In the genomic region with DNA sequence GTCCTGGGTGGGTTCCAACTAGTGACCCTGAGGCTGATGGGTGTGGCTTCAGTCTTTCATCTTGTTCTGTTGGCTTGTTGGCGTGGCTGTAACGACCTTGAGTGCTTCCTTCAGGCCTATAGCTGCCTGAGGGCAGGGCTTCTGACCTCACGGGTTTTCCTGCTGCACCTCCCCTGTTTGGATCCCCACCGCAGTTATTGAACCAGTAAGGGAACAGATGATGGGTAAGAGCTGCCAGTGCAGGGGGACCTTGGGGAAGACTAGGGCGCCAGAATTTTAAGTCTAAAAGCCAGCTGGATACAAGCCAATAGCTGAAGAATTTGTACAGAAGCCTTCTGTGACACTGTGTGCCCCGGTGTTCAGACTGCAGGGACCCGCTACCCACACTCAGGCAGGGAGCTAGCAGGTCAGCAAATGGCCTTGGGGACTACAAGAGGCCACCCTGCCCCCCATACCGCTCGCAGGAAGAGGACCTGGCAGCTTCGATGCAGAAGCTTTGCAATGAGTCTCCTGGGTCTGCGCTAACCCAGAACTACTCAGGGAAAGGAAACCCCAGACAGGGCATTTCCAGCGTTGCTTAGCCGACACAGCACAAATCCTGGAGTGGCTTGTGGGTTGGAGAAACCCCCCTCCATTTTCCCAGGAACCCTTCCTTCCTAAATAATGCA, we compare ENCODE assay signal across 13 mouse cellular contexts. TPM values are rescaled to one million over a fixed set of nuclear protein-coding genes. Genes with fewer than 3 reads are reported as not detected.
DNase-seq lines count a peak whose midpoint lies in the region; ATAC-seq lines count a peak whose summit lies in the region.
"Had no signal": no experiment of that assay in that cellular context is flagged by ENCODE, and none has a peak within 500 bp of the region (broad histone marks: within the 10 kb centered on the region; RNA-seq: fewer than 3 reads in every experiment).

No protein-coding gene starts in this region.

- no peaks in the 10 kb centered on the region for H3K36me3 ChIP-seq in forebrain, embryonic 11.5 days (ENCODE audit: control insufficient read depth, insufficient read depth, low read length)
- no peaks in the 10 kb centered on the region for H3K36me3 ChIP-seq in forebrain, embryonic 13.5 days (ENCODE audit: poor library complexity, severe bottlenecking)
- H3K36me3 ChIP-seq in midbrain, embryonic 11.5 days (ENCODE audit: control insufficient read depth, insufficient read depth, low read length) = no peaks in the 10 kb centered on the region
- H3K36me3 ChIP-seq in midbrain, embryonic 10.5 days = no peaks in the 10 kb centered on the region
- H3K36me3 ChIP-seq in limb, embryonic 12.5 days = no peaks in the 10 kb centered on the region
- H3K36me3 ChIP-seq in stomach, embryonic 15.5 days = no peaks in the 10 kb centered on the region
- H3K36me3 ChIP-seq: heart, embryonic 12.5 days had no signal

- WGBS in forebrain, embryonic 11.5 days = 63% methylated on average over 13 of the region's 13 CpGs
- 69% methylated on average over 13 of the region's 13 CpGs for WGBS in forebrain, embryonic 13.5 days
- WGBS in midbrain, embryonic 11.5 days = 63% methylated on average over 13 of the region's 13 CpGs
- WGBS in midbrain, embryonic 10.5 days = 71% methylated on average over 13 of the region's 13 CpGs
- WGBS in limb, embryonic 12.5 days = 35% methylated on average over 13 of the region's 13 CpGs
- WGBS in stomach, embryonic 15.5 days = 41% methylated on average over 13 of the region's 13 CpGs

- no peaks in the 10 kb centered on the region for H3K9me3 ChIP-seq in forebrain, embryonic 11.5 days (ENCODE audit: control insufficient read depth, low read length)
- no peaks in the 10 kb centered on the region for H3K9me3 ChIP-seq in forebrain, embryonic 13.5 days (replicated peaks)
- no peaks in the 10 kb centered on the region for H3K9me3 ChIP-seq in midbrain, embryonic 11.5 days (ENCODE audit: control insufficient read depth, low read length)
- no peaks in the 10 kb centered on the region for H3K9me3 ChIP-seq in midbrain, embryonic 10.5 days (replicated peaks)
- no peaks in the 10 kb centered on the region for H3K9me3 ChIP-seq in limb, embryonic 12.5 days
- no peaks in the 10 kb centered on the region for H3K9me3 ChIP-seq in stomach, embryonic 15.5 days
- H3K9me3 ChIP-seq: heart, embryonic 12.5 days had no signal

- no peak overlapping the region for H3K4me2 ChIP-seq in forebrain, embryonic 11.5 days (ENCODE audit: low read depth, low read length, severe bottlenecking)
- H3K4me2 ChIP-seq in forebrain, embryonic 13.5 days = no peak overlapping the region
- H3K4me2 ChIP-seq in midbrain, embryonic 11.5 days = no peak overlapping the region
- H3K4me2 ChIP-seq in limb, embryonic 12.5 days = peak overlapping the region; percentile 19
- no peak overlapping the region for H3K4me2 ChIP-seq in stomach, embryonic 15.5 days
- H3K4me2 ChIP-seq: heart, embryonic 12.5 days had no signal

- no peaks in the 10 kb centered on the region for H3K4me1 ChIP-seq in forebrain, embryonic 11.5 days (replicated peaks; ENCODE audit: control insufficient read depth, insufficient read depth, low read length)
- H3K4me1 ChIP-seq in forebrain, embryonic 13.5 days = no peaks in the 10 kb centered on the region
- H3K4me1 ChIP-seq in midbrain, embryonic 11.5 days (ENCODE audit: control insufficient read depth, insufficient read depth, low read length) = no peaks in the 10 kb centered on the region
- H3K4me1 ChIP-seq in midbrain, embryonic 10.5 days = peaks cover 12% of the 10 kb centered on the region; the same call in 1 of the 2 replicates
- peaks cover 35% of the 10 kb centered on the region for H3K4me1 ChIP-seq in limb, embryonic 12.5 days (replicated peaks)
- no peaks in the 10 kb centered on the region; the same call in 1 of the 2 replicates for H3K4me1 ChIP-seq in stomach, embryonic 15.5 days

- no peak overlapping the region for H3K9ac ChIP-seq in forebrain, embryonic 11.5 days (ENCODE audit: low read length)
- H3K9ac ChIP-seq in forebrain, embryonic 13.5 days = no peak overlapping the region
- no peak overlapping the region for H3K9ac ChIP-seq in midbrain, embryonic 11.5 days (ENCODE audit: low read length)
- H3K9ac ChIP-seq in limb, embryonic 12.5 days (replicated peaks) = no peak overlapping the region
- no peak overlapping the region for H3K9ac ChIP-seq in stomach, embryonic 15.5 days
- H3K9ac ChIP-seq: heart, embryonic 12.5 days had no signal

- ATAC-seq in forebrain, embryonic 11.5 days (replicated peaks; ENCODE audit: low FRiP score) = no peak
- ATAC-seq in forebrain, embryonic 13.5 days = no peak
- 0 out of 2 replicates have a peak, but pooled peaks have one; percentile 11 for ATAC-seq in midbrain, embryonic 11.5 days (ENCODE audit: low FRiP score)
- no peak; the same call in 1 of the 2 replicates for ATAC-seq in limb, embryonic 12.5 days (ENCODE audit: insufficient number of reproducible peaks, insufficient read depth, low FRiP score, low TSS enrichment, low read depth)
- 0 out of 2 replicates have a peak, but pooled peaks have one; percentile 27 for ATAC-seq in stomach, embryonic 15.5 days (ENCODE audit: insufficient read depth, low FRiP score, low read depth)

- H3K27me3 ChIP-seq in forebrain, embryonic 11.5 days (ENCODE audit: control insufficient read depth, insufficient read depth, low read length) = no peaks in the 10 kb centered on the region
- H3K27me3 ChIP-seq in forebrain, embryonic 13.5 days = no peaks in the 10 kb centered on the region
- no peaks in the 10 kb centered on the region for H3K27me3 ChIP-seq in midbrain, embryonic 11.5 days (ENCODE audit: control insufficient read depth, insufficient read depth, low read length)
- H3K27me3 ChIP-seq in midbrain, embryonic 10.5 days (ENCODE audit: low read depth, poor library complexity, severe bottlenecking) = no peaks in the 10 kb centered on the region
- no peaks in the 10 kb centered on the region for H3K27me3 ChIP-seq in limb, embryonic 12.5 days
- H3K27me3 ChIP-seq in stomach, embryonic 15.5 days (replicated peaks) = no peaks in the 10 kb centered on the region
- H3K27me3 ChIP-seq: heart, embryonic 12.5 days had no signal

- H3K27ac ChIP-seq in forebrain, embryonic 11.5 days (ENCODE audit: low read depth, low read length) = no peak overlapping the region
- no peak overlapping the region for H3K27ac ChIP-seq in forebrain, embryonic 13.5 days
- H3K27ac ChIP-seq in midbrain, embryonic 11.5 days (ENCODE audit: low read depth, low read length) = no peak overlapping the region
- H3K27ac ChIP-seq in midbrain, embryonic 10.5 days (replicated peaks) = no peak overlapping the region
- peak overlapping the region; percentile 74 for H3K27ac ChIP-seq in limb, embryonic 12.5 days
- no peak overlapping the region for H3K27ac ChIP-seq in stomach, embryonic 15.5 days
- H3K27ac ChIP-seq: macrophage had no signal

- H3K4me3 ChIP-seq in forebrain, embryonic 11.5 days (ENCODE audit: low read depth, low read length) = no peak overlapping the region
- no peak overlapping the region for H3K4me3 ChIP-seq in forebrain, embryonic 13.5 days
- no peak overlapping the region for H3K4me3 ChIP-seq in midbrain, embryonic 11.5 days (ENCODE audit: low read depth, low read length)
- no peak overlapping the region for H3K4me3 ChIP-seq in midbrain, embryonic 10.5 days
- H3K4me3 ChIP-seq in limb, embryonic 12.5 days (replicated peaks) = no peak overlapping the region
- H3K4me3 ChIP-seq in stomach, embryonic 15.5 days (replicated peaks) = no peak overlapping the region
- H3K4me3 ChIP-seq: heart, embryonic 12.5 days had no signal

- peak; percentile 42 for DNase-seq in forebrain, embryonic 11.5 days (ENCODE audit: low spot score)
- no peak for DNase-seq in midbrain, embryonic 11.5 days (ENCODE audit: low spot score, missing footprints)
- DNase-seq in midbrain, embryonic 10.5 days (ENCODE audit: low spot score) = no peak
- DNase-seq in thymus, postnatal 36 days = no peak
- no peak for DNase-seq in embryo, embryonic 10.5 days (ENCODE audit: low spot score)
- DNase-seq: cerebellum, adult 2 months; kidney, adult 11 months had no signal

RNA-seq across cellular contexts. Expression of gene Tcl1b2, which starts 33.4 kb away (rescaled TPM):
- not detected in 2 replicates for polyA plus RNA-seq in forebrain, embryonic 11.5 days (2014; fragmentation: Nextera tagmentation; extraction: Ambion mirVana)
- not detected in 2 replicates for polyA plus RNA-seq in forebrain, embryonic 13.5 days (2015; fragmentation: Nextera tagmentation; extraction: Ambion mirVana)
- not detected in 2 replicates for polyA plus RNA-seq in midbrain, embryonic 11.5 days (2014; fragmentation: Nextera tagmentation; extraction: Ambion mirVana)
- polyA plus RNA-seq in midbrain, embryonic 10.5 days (2016; fragmentation: Nextera tagmentation; extraction: Ambion mirVana) = not detected in 2 replicates
- polyA plus RNA-seq in limb, embryonic 12.5 days (2016; fragmentation: Nextera tagmentation; extraction: Ambion mirVana) = not detected in 2 replicates
- not detected in 2 replicates for polyA plus RNA-seq in stomach, embryonic 15.5 days (2015; fragmentation: Nextera tagmentation; extraction: Ambion mirVana)
- polyA plus RNA-seq: cerebellum, adult 2 months; heart, embryonic 12.5 days; macrophage; thymus, postnatal 0 days had no signal

RNA-seq across cellular contexts. Expression of gene Tcl1b1, which starts 47.0 kb away (rescaled TPM):
- not detected in 2 replicates for polyA plus RNA-seq in forebrain, embryonic 11.5 days (2014; fragmentation: Nextera tagmentation; extraction: Ambion mirVana)
- not detected in 2 replicates for polyA plus RNA-seq in forebrain, embryonic 13.5 days (2015; fragmentation: Nextera tagmentation; extraction: Ambion mirVana)
- polyA plus RNA-seq in midbrain, embryonic 11.5 days (2014; fragmentation: Nextera tagmentation; extraction: Ambion mirVana) = not detected in 2 replicates
- polyA plus RNA-seq in midbrain, embryonic 10.5 days (2016; fragmentation: Nextera tagmentation; extraction: Ambion mirVana) = not detected in 2 replicates
- polyA plus RNA-seq in limb, embryonic 12.5 days (2016; fragmentation: Nextera tagmentation; extraction: Ambion mirVana) = not detected in 2 replicates
- not detected in 2 replicates for polyA plus RNA-seq in stomach, embryonic 15.5 days (2015; fragmentation: Nextera tagmentation; extraction: Ambion mirVana)
- polyA plus RNA-seq: cerebellum, adult 2 months; heart, embryonic 12.5 days; macrophage; thymus, postnatal 0 days had no signal

Comparison
In these comparisons a context has a peak if more than half of its experiments do, and no peak if none do; other contexts are left out.
1. ATAC-seq: peak in midbrain, embryonic 11.5 days (single experiment) and stomach, embryonic 15.5 days (single experiment); none in forebrain, embryonic 11.5 days (single experiment), forebrain, embryonic 13.5 days (single experiment) and limb, embryonic 12.5 days (single experiment).